Mouse (Mus musculus) lung, postnatal 36 days (tissue): ENCODE measurements around the gene Senp3.

Experiments
- DNase-seq: peaks from one replicate; pipeline ENCODE4 v3.0.0; 2022; ENCODE audit warnings: mixed read lengths

Senp3 gene

GRCm38 (mm10) chr11:69681314-69682208, at the start of gene Senp3:
TSS of gene Senp3 (minus strand) at chr11:69682084.
- peak; percentile 97 for DNase-seq

GRCm38 (mm10) chr11:69731408-69731807, 49.5 kb upstream of the Senp3 start:
- DNase-seq = peak; percentile 28

- peak; percentile 88 for DNase-seq
These were observed 47.2 kb upstream of the Senp3 start for GRCm38 (mm10) chr11:69729063-69729462.

- no peak for DNase-seq
These were observed 44.1 kb upstream of the Senp3 start for GRCm38 (mm10) chr11:69725951-69726350.

- DNase-seq = no peak
These were observed 41.2 kb upstream of the Senp3 start for GRCm38 (mm10) chr11:69723074-69723473.

GRCm38 (mm10) chr11:69720852-69721251, 39.0 kb upstream of the Senp3 start:
- DNase-seq = peak; percentile 49

- DNase-seq = no peak
These were observed 37.5 kb upstream of the Senp3 start for GRCm38 (mm10) chr11:69719423-69719822.

- DNase-seq = no peak
These were observed 36.8 kb upstream of the Senp3 start for GRCm38 (mm10) chr11:69718661-69719060.

- no peak for DNase-seq
These were observed 35.1 kb upstream of the Senp3 start for GRCm38 (mm10) chr11:69716953-69717352.

- peak; percentile 74 for DNase-seq
These were observed 34.0 kb upstream of the Senp3 start for GRCm38 (mm10) chr11:69715929-69716328.

- peak; percentile 72 for DNase-seq
These were observed 33.6 kb upstream of the Senp3 start for GRCm38 (mm10) chr11:69715482-69715881.

- no peak for DNase-seq
These were observed 32.9 kb upstream of the Senp3 start for GRCm38 (mm10) chr11:69714636-69715329.

- no peak for DNase-seq
These were observed 31.2 kb upstream of the Senp3 start for GRCm38 (mm10) chr11:69712954-69713672.

- no peak for DNase-seq
These were observed 29.2 kb upstream of the Senp3 start for GRCm38 (mm10) chr11:69711082-69711481.

GRCm38 (mm10) chr11:69710470-69710869, 28.6 kb upstream of the Senp3 start:
- DNase-seq = no peak

GRCm38 (mm10) chr11:69709554-69710446, 27.9 kb upstream of the Senp3 start:
- no peak for DNase-seq

- no peak for DNase-seq
These were observed 26.9 kb upstream of the Senp3 start for GRCm38 (mm10) chr11:69708614-69709265.

GRCm38 (mm10) chr11:69707873-69708381, 26.0 kb upstream of the Senp3 start:
- DNase-seq = no peak

- DNase-seq = no peak
These were observed 25.6 kb upstream of the Senp3 start for GRCm38 (mm10) chr11:69707480-69707847.

GRCm38 (mm10) chr11:69706775-69707479, 25.0 kb upstream of the Senp3 start:
- peak; percentile 75 for DNase-seq

- DNase-seq = no peak
These were observed 22.7 kb upstream of the Senp3 start for GRCm38 (mm10) chr11:69704613-69705010.
